Mouse (Mus musculus): ENCODE results near the gene Daam2.

Daam2 gene

GRCm38 (mm10) chr17:49563830-49564470 is at the start of gene Daam2:
TSS of gene Daam2 (minus strand) at chr17:49564343.
- no peak for DNase-seq (ENCODE audit: low read depth)

DNA sequence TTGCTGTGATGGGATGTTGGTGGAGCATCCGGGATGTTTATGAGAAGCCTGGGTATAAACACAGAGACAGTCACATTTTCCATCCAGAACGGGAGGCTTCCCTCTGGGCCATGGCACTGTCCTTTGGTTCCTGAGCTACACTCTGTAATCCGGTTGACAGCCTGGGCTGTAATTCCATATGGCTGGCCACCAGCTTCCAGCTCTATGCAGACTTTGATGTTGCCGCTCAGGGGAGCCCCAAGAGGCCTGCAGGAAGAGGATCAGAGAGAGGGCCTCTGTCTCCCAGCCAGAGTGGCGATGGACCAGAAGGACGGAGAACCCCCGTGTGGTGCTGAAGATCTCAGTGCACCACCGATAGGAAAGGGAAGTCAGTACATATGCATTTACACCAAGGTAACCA is 46.2 kb upstream of the Daam2 start:
- no peak for DNase-seq (ENCODE audit: low read depth)

GRCm38 (mm10) chr17:49607351-49608027 is 43.3 kb upstream of the Daam2 start:
- no peak for DNase-seq (ENCODE audit: low read depth)

DNA sequence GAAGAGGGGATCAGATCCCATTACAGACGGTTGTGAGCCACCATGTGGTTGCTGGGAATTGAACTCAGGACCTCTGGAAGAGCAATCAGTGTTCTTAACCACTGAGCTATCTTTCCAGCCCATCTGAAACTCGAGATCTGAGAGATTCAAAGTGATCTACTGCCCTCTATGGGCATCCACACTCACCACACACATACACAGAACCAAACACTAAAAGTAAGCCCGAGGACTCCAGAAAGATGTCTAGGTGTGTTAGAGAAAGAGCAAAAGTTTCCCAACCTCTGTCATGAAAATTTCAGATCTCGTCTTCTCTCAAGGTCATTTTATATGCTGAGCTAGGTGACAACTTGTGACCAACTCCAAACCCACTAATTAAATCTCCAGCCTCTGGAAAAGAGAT is 41.3 kb upstream of the Daam2 start:
- DNase-seq (ENCODE audit: low read depth) = no peak

DNA sequence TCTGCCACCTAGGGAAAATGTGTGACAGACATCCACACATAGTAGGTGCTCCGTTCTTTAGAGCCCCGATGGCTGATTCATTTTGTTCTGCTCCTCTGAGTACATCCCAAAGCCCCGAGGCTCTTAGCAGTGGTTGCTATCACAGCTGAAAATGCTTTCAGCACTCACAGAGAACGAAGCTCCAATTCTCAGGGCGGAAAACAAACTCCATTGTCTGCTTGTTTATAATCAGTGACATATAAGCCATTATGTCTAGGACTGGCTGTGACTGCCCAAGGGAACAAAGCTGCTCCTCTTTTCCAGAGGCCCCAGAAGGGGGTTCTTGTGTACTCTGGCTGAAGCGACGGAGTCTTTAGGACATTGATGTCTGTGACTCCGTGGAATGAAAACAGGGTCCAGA is 25.9 kb upstream of the Daam2 start:
- no peak for DNase-seq (ENCODE audit: low read depth)

- DNase-seq (ENCODE audit: low read depth) = no peak
Measured at GRCm38 (mm10) chr17:49582471-49582870, 18.3 kb upstream of the Daam2 start.

DNA sequence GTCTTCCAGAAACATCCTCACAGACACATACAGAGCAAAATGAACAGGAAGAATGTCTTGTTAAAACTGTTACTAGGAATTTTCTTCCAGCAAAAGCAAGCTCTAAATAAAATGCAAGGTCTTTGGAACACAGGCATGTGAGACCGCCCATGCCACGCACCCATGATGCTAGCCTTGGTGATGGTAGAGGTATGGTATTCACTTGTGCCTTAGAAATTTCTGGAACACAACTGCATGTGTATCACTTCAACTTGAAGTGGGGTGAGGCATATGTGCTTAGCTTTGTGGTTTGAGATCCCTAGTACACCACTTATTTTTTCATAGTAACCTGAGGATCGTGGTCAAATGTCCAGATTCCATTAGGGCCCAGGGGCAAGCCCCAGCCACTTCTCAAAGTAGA is 13.2 kb upstream of the Daam2 start:
- DNase-seq (ENCODE audit: low read depth) = no peak

- no peak for DNase-seq (ENCODE audit: low read depth)
Measured at GRCm38 (mm10) chr17:49568717-49569116, 4.6 kb upstream of the Daam2 start.

- no peak for DNase-seq (ENCODE audit: low read depth)
Measured at GRCm38 (mm10) chr17:49564489-49564888, 346 bp upstream of the Daam2 start.

- DNase-seq (ENCODE audit: low read depth) = no peak
Measured at GRCm38 (mm10) chr17:49563416-49563780, 745 bp downstream of the Daam2 start.

DNA sequence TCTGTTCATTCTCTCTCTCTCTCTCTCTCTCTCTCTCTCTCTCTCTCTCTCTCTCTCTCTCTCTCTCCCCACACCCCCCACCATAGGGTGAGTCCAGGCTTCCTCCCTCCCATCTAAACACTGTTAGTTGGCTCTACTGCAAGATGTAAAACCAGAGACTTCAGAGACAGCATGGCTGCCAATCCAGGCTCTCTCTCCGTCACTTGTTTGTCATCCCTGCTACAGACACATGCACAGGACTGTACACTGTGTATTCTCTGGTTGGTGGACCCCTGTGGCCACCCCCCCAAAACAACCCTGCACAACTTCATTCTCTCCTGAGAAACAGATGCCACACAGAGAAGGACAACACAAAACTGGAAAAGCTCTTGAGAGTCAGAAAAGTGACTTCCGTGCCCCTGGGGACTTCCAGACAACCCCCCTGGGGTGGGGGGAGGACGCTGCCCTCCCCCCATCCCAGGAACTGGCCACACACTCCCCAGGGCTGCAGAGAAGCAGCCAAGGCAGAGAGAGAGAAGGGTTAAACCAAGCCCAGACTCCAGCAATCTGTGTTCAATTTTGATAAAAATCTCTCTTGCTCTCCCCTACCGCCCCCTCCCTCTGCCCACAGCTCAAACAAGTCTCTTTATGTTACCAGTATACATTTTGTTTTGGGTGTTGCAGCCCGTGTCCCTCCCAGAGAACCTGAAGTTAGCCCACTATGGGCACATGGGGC is 1.3 kb downstream of the Daam2 start:
- DNase-seq (ENCODE audit: low read depth) = no peak

GRCm38 (mm10) chr17:49561985-49562384 is 2.2 kb downstream of the Daam2 start:
- no peak for DNase-seq (ENCODE audit: low read depth)

DNA sequence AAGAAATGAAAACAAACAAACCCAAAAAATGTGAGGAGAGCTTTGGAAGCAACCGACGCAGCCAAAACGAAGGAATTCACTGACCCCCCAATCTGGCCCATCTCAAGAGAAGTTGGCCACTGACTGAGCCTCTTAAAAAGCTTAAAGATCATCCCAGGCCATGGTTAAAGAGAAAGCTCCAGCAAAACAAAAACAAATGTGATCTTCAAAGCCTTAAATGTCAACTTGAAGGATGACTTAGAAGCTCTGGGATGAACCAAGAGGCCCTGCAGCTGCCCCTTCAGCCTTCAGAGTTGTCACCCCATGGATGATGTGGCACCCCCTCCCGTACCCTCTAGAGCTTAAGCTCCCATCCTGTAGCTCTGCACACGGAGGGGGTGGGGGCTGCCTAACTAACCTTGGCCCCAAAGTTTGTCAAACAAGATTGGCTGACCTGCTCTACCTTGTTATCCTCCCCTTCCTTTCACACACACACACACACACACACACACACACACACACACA is 4.3 kb downstream of the Daam2 start:
- DNase-seq (ENCODE audit: low read depth) = no peak

DNA sequence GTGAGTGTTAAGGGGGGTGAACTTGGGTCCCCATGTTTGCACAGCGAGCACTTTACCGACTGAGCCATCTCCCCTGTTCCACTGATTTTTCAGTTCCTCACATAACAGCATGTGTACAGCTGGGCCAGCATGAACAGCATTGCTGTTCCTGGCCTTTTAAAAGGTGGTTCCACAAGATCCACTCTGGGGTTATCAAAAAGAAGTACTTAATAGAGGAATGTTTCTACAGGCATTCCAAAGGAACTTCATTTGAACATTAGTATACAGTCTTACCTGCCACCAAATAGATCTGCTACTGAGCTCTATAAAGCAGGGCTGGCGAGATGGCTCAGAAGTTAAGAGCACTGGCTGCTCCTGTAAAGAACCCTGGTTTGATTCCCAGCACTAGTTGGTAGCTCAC is 8.0 kb downstream of the Daam2 start:
- DNase-seq (ENCODE audit: low read depth) = no peak

DNA sequence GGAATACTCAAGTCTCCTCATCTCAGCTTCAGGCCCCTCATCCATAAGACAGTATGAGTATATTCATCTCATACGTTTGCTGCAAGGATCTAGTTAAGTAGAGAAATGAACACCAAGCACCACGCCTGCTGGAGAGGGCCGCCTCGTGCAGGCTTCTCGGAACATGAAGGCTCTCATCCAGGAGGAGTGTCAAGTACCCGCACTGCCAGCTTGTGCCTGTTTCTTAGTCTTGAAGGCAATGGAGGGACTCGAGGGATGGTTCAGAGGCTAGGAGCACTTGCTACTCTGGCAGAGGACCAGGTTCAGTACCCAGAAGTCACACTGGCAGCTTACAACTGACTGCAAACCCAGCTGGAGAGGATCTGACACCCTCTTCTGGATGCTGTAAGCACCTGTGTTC is 12.2 kb downstream of the Daam2 start:
- DNase-seq (ENCODE audit: low read depth) = no peak

DNA sequence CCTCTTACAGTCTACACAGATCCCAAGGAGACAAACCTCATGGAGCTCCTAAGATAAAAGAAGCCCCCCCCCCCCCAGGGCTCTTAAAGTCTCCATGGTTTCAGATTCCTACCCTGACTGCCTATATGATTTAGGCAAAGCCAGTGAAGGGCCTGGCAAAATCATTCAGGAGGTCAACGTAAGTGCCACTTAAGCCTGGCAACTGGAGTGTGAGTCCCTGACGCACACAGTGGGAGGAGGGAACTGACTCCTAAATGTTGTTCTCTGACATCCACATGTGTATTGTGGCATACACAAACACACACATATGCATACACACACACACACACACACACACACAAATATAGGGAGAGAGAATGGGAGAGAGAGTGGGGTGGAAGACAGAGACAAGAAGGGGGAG is 12.7 kb downstream of the Daam2 start:
- no peak for DNase-seq (ENCODE audit: low read depth)

GRCm38 (mm10) chr17:49545997-49546396 is 18.1 kb downstream of the Daam2 start:
- no peak for DNase-seq (ENCODE audit: low read depth)

GRCm38 (mm10) chr17:49545424-49545823 is 18.7 kb downstream of the Daam2 start:
- no peak for DNase-seq (ENCODE audit: low read depth)

DNA sequence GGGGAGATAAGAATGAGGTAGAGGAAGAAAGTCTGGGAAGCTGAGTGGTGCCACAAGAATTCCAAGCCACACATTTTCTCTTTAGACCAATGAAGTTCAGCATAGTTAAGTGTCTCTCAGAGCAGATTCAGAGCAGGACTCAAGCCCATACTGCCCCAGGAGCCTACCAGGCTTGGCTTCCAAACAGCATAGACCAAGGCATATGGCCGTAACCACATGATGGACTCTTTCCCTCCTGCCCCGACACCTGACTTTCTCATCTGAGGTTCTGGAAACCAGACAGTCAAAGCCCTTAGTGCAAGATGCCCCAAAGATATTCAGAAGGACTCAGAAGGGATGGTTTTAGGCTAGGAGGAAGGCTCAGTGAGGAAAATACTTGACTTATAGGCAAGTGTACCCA is 19.6 kb downstream of the Daam2 start:
- DNase-seq (ENCODE audit: low read depth) = no peak

DNA sequence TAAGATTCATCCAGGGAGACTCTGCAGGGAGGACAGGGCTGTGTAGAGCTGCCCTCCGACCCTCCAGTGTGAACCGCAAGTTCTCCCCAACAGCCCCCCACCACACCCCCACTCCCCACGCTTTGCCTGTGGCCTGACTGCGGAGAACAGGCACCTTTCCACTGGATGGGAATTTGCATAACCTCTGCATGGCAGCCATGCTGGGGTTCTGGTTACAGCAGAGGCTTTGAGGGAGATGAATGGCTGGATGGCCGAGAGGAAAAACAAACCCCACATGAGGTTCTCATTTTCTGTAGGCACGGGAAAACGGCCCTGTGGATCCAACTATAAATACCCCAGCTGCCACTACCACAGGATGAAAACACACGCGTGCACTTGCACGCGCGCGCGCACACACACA is 23.4 kb downstream of the Daam2 start:
- no peak for DNase-seq (ENCODE audit: low read depth)

GRCm38 (mm10) chr17:49539204-49539603 is 24.9 kb downstream of the Daam2 start:
- DNase-seq (ENCODE audit: low read depth) = no peak

DNA sequence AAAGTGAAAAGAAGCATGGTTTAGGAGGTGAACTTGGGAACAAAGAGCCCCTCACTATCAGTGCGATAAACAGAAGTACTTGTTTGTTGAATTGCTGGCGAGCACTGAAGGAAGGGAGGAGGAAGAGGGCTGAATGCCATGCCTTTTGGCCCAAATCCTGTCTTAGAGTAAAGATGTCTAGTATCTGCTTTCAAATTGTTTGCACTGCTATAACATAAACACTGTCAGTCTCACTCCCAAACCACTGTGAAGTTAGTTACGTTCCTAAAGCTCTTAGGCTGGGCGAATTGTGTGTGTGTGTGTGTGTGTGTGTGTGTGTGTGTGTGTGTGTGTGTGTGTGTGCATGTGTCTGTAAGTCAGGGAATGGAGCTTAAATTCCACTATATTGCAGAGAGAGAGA is 28.6 kb downstream of the Daam2 start:
- no peak for DNase-seq (ENCODE audit: low read depth)

DNA sequence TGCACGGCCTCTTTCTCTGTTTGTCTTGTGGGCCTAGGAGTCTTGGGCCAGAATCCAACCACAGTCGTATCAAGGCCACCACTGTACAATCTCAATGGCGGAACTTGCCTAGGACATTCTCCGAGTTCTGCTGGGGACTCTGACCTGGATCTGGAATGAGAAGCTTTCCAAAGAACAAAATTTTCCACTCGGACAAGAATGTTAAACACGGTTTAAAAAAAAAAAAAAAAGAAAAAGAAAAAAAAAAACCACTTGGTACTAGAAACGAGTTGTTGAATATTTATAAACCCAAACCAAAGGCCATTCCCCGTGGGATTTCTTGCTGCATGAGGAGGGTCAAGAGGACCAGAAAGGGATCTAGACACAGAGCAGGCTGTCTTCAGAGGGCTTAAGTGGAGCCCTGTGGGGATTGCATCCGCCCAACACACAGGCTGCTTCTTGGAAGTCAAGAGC is 29.9 kb downstream of the Daam2 start:
- no peak for DNase-seq (ENCODE audit: low read depth)
